Mouse (Mus musculus) mouse trophoblast stem cell (cell line): ENCODE data around the gene Lclat1.
"Not testable (repeated sequence)": the region's sequence is repeated elsewhere in the genome, so short reads cannot be mapped to it uniquely, and the experiment has no call there.

Source experiments
- in situ Hi-C, 2 experiments: fragments of 300-500 bp; cut with MseI, MboI; formaldehyde crosslinking; loops; 2 replicates in 1 of 2; 3 replicates in 1 of 2; pipeline ENCODE4 v1.15.1; 2025

The Lclat1 gene

GRCm38 (mm10) chr17:73241085-73241848 is 133.5 kb downstream of the Lclat1 start:
- in situ Hi-C loops: no loop called here

GRCm38 (mm10) chr17:73243676-73244075 is 135.9 kb downstream of the Lclat1 start:
- in situ Hi-C loops: no loop called here

- in situ Hi-C loops: no loop called here
These were observed 136.8 kb downstream of the Lclat1 start for GRCm38 (mm10) chr17:73244596-73244995.

- in situ Hi-C loops: no loop called here
These were observed 137.4 kb downstream of the Lclat1 start for GRCm38 (mm10) chr17:73245089-73245684.

- in situ Hi-C loops: no loop called here
These were observed 138.3 kb downstream of the Lclat1 start for GRCm38 (mm10) chr17:73246036-73246435.

GRCm38 (mm10) chr17:73246926-73247325 is 139.1 kb downstream of the Lclat1 start:
- in situ Hi-C loops: no loop called here

GRCm38 (mm10) chr17:73247758-73248157 is 140.0 kb downstream of the Lclat1 start:
- in situ Hi-C loops: no loop called here

- in situ Hi-C loops: no loop called here
These were observed 142.8 kb downstream of the Lclat1 start for GRCm38 (mm10) chr17:73250488-73251141.

- in situ Hi-C loops: no loop called here
These were observed 143.3 kb downstream of the Lclat1 start for GRCm38 (mm10) chr17:73251142-73251502.

- in situ Hi-C loops: no loop called here
These were observed 144.2 kb downstream of the Lclat1 start for GRCm38 (mm10) chr17:73251812-73252608.

GRCm38 (mm10) chr17:73253291-73253969 is 145.6 kb downstream of the Lclat1 start:
- in situ Hi-C loops: no loop called here

- in situ Hi-C loops: no loop called here
These were observed 148.0 kb downstream of the Lclat1 start for GRCm38 (mm10) chr17:73255801-73256200.

- in situ Hi-C loops: no loop called here
These were observed 150.8 kb downstream of the Lclat1 start for GRCm38 (mm10) chr17:73258620-73259019.

- in situ Hi-C loops: not testable (repeated sequence)
These were observed 151.5 kb downstream of the Lclat1 start for GRCm38 (mm10) chr17:73259258-73259657.

- in situ Hi-C loops: no loop called here
These were observed 154.8 kb downstream of the Lclat1 start for GRCm38 (mm10) chr17:73262558-73262957.

- in situ Hi-C loops: no loop called here
These were observed 155.3 kb downstream of the Lclat1 start for GRCm38 (mm10) chr17:73263077-73263501.

- in situ Hi-C loops: no loop called here
These were observed 163.3 kb downstream of the Lclat1 start for GRCm38 (mm10) chr17:73270871-73271796.

- in situ Hi-C loops: no loop called here
These were observed 164.2 kb downstream of the Lclat1 start for GRCm38 (mm10) chr17:73271797-73272600.

GRCm38 (mm10) chr17:73273809-73274208 is 166.0 kb downstream of the Lclat1 start:
- in situ Hi-C loops: no loop called here
